ENCODE assay signal across 8 mouse cellular contexts in the genomic region with DNA sequence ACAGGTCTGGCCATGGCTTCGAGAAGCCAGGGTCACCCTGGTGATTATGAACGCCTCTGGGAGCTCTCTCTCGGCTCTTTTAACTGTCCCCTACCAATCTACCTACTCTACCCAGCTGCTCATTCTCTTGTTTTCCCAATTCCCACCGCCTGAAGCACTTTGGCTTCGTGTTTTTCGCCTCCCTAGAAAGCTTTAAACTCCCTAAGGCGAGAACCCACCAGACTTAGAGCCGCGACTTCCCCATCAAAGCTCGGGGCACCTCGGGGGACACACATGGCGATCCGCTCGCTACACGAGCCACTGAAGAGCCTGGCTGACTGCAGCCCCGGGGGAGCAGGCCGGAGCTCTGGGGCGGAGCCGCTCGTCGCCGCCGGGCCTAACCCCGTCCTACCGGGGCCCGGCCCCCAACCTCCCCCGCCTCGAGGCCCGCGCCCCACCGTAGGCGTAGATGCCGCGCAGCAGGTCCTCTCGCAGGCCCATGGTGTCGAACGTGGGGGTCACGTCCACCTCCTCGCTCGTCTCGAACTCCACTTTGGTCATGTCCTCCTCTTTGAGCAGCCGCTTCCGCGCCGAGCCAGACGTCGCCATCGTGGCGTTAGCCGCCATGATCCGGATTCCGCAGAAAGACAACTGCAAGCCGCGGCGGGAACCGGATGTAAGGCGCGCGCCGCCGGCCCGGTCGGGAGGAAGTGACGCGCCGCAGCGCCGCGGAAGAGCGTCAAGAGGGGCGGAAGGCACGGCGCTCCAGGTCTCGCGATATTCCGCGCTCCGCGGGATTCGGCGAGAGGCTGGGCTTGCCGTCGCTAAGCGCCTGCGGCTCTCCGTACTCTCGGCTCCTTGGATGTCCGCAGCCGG. TPM values are rescaled to one million over a fixed set of nuclear protein-coding genes. Genes with fewer than 3 reads are reported as not detected.
DNase-seq lines count a peak whose midpoint lies in the region; ATAC-seq and TF ChIP-seq lines count a peak whose summit lies in the region.

A gene (minus strand): TSS at position 699 of the 855 bp plus-strand sequence.

- H3K27me3 ChIP-seq in embryonic facial prominence, embryonic 13.5 days = peaks cover 10% of the 10 kb centered on the region
- no peaks in the 10 kb centered on the region for H3K27me3 ChIP-seq in kidney, adult 2 months (replicated peaks; ENCODE audit: control insufficient read depth, insufficient read depth, low read length)
- peaks cover 15% of the 10 kb centered on the region for H3K27me3 ChIP-seq in limb, embryonic 12.5 days
- H3K27me3 ChIP-seq in midbrain, embryonic 15.5 days (replicated peaks) = no peaks in the 10 kb centered on the region
- no peaks in the 10 kb centered on the region for H3K27me3 ChIP-seq in spleen, adult 2 months (ENCODE audit: control insufficient read depth, insufficient read depth, low read length)

- peaks cover 37% of the 10 kb centered on the region for H3K36me3 ChIP-seq in embryonic facial prominence, embryonic 13.5 days
- no peaks in the 10 kb centered on the region; the same call in 1 of the 2 replicates for H3K36me3 ChIP-seq in kidney, adult 2 months (ENCODE audit: control insufficient read depth, insufficient read depth, low read length)
- peaks cover 36% of the 10 kb centered on the region for H3K36me3 ChIP-seq in limb, embryonic 12.5 days
- peaks cover 7% of the 10 kb centered on the region; the same call in 1 of the 2 replicates for H3K36me3 ChIP-seq in midbrain, embryonic 15.5 days (replicated peaks)
- peaks cover 17% of the 10 kb centered on the region for H3K36me3 ChIP-seq in spleen, adult 2 months (ENCODE audit: control insufficient read depth, insufficient read depth, low read length)

- TF ChIP-seq CTCF in kidney, adult 2 months (conservative IDR thresholded peaks at IDR 0.05; ENCODE audit: insufficient read depth, insufficient read length, low read depth, low read length) = no peak
- TF ChIP-seq CTCF in spleen, adult 2 months (IDR thresholded peaks at IDR 0.05; ENCODE audit: extremely low read depth, insufficient read depth, insufficient read length, insufficient replicate concordance) = no peak

- no peaks in the 10 kb centered on the region for H3K9me3 ChIP-seq in embryonic facial prominence, embryonic 13.5 days
- no peaks in the 10 kb centered on the region for H3K9me3 ChIP-seq in limb, embryonic 12.5 days
- no peaks in the 10 kb centered on the region for H3K9me3 ChIP-seq in midbrain, embryonic 15.5 days

- ATAC-seq in embryonic facial prominence, embryonic 13.5 days (ENCODE audit: insufficient number of reproducible peaks, insufficient read depth, low FRiP score, low TSS enrichment, low read depth) = peak; percentile 89
- peak; percentile 88 for ATAC-seq in limb, embryonic 12.5 days (ENCODE audit: insufficient number of reproducible peaks, insufficient read depth, low FRiP score, low TSS enrichment, low read depth)
- ATAC-seq in midbrain, embryonic 15.5 days (replicated peaks) = peak; percentile 95

- peak; percentile 99 for DNase-seq in 3134 (ENCODE audit: extremely low read depth, insufficient read length, low spot score)
- DNase-seq in adrenal gland, postnatal 36 days = peak; percentile 97 to 99
- peak; percentile 96 to 97 for DNase-seq in heart, adult 18-20 months
- peak; percentile 96 for DNase-seq in kidney, adult 2 months
- DNase-seq in spleen, adult 2 months (ENCODE audit: low read depth in 1 of 2, low spot score in 2 of 2) = peak; percentile 96

- H3K27ac ChIP-seq in embryonic facial prominence, embryonic 13.5 days = peak within 1 kb of the TSS; percentile 88
- peak within 1 kb of the TSS; percentile 84 for H3K27ac ChIP-seq in kidney, adult 2 months (ENCODE audit: insufficient read depth, low read depth, low read length)
- peak within 1 kb of the TSS; percentile 87 for H3K27ac ChIP-seq in limb, embryonic 12.5 days
- H3K27ac ChIP-seq in midbrain, embryonic 15.5 days = peak within 1 kb of the TSS; percentile 99
- H3K27ac ChIP-seq in spleen, adult 2 months (ENCODE audit: insufficient read depth, low read length) = peak within 1 kb of the TSS; percentile 88

- TF ChIP-seq POLR2A in kidney, adult 2 months (IDR thresholded peaks at IDR 0.05; ENCODE audit: low read depth, low read length) = no peak
- peak; percentile 56 for TF ChIP-seq POLR2A in spleen, adult 2 months (IDR thresholded peaks at IDR 0.05; ENCODE audit: low read depth, low read length)

- WGBS in embryonic facial prominence, embryonic 13.5 days = under 1% methylated on average over 89 of the region's 89 CpGs
- WGBS in kidney, adult 2 months = under 1% methylated on average over 89 of the region's 89 CpGs
- under 1% methylated on average over 89 of the region's 89 CpGs for WGBS in limb, embryonic 12.5 days
- under 1% methylated on average over 89 of the region's 89 CpGs for WGBS in midbrain, embryonic 15.5 days
- under 1% methylated on average over 89 of the region's 89 CpGs for WGBS in spleen, adult 2 months

- H3K4me1 ChIP-seq in embryonic facial prominence, embryonic 13.5 days = peaks cover 15% of the 10 kb centered on the region
- peaks cover 4% of the 10 kb centered on the region; the same call in 1 of the 2 replicates for H3K4me1 ChIP-seq in kidney, adult 2 months (ENCODE audit: control insufficient read depth, insufficient read depth, low read length)
- peaks cover 18% of the 10 kb centered on the region for H3K4me1 ChIP-seq in limb, embryonic 12.5 days (replicated peaks)
- H3K4me1 ChIP-seq in midbrain, embryonic 15.5 days = peaks cover 23% of the 10 kb centered on the region
- peaks cover 6% of the 10 kb centered on the region; the same call in 1 of the 2 replicates for H3K4me1 ChIP-seq in spleen, adult 2 months (ENCODE audit: control insufficient read depth, insufficient read depth, insufficient read length)

- H3K4me2 ChIP-seq in embryonic facial prominence, embryonic 13.5 days = peak within 1 kb of the TSS; percentile 86
- peak within 1 kb of the TSS; percentile 86 for H3K4me2 ChIP-seq in limb, embryonic 12.5 days
- peak within 1 kb of the TSS; percentile 82 for H3K4me2 ChIP-seq in midbrain, embryonic 15.5 days

- H3K9ac ChIP-seq in embryonic facial prominence, embryonic 13.5 days = peak within 1 kb of the TSS; percentile 99
- peak within 1 kb of the TSS; percentile 98 for H3K9ac ChIP-seq in limb, embryonic 12.5 days (replicated peaks)
- H3K9ac ChIP-seq in midbrain, embryonic 15.5 days = peak within 1 kb of the TSS; percentile 96

- peak within 1 kb of the TSS; percentile 99 for H3K4me3 ChIP-seq in embryonic facial prominence, embryonic 13.5 days
- peak within 1 kb of the TSS; percentile 98 for H3K4me3 ChIP-seq in kidney, adult 2 months (ENCODE audit: insufficient read depth, low read depth, low read length)
- H3K4me3 ChIP-seq in limb, embryonic 12.5 days (replicated peaks) = peak within 1 kb of the TSS; percentile 97
- peak within 1 kb of the TSS; percentile 97 for H3K4me3 ChIP-seq in midbrain, embryonic 15.5 days
- H3K4me3 ChIP-seq in spleen, adult 2 months (ENCODE audit: extremely low read depth, insufficient read depth, insufficient read length) = peak within 1 kb of the TSS; percentile 99

RNA-seq across cellular contexts. Expression of the gene that starts here (rescaled TPM):
- total RNA-seq in adrenal gland, postnatal 36 days (2021) = 100 to 1,000 TPM; 136 to 138 TPM
- polyA plus RNA-seq in embryonic facial prominence, embryonic 13.5 days (2015; fragmentation: Nextera tagmentation; extraction: Ambion mirVana) = 339 and 385 TPM in 2 replicates
- 10 to 100 TPM; 62.5 to 71.7 TPM for total RNA-seq in heart, adult 18-20 months (2021)
- 88.4 and 94.2 TPM in 2 replicates for polyA plus RNA-seq in kidney, adult 2 months (2012; rRNA removed)
- polyA plus RNA-seq in limb, embryonic 12.5 days (2016; fragmentation: Nextera tagmentation; extraction: Ambion mirVana) = 390 and 396 TPM in 2 replicates
- 261 and 266 TPM in 2 replicates for polyA plus RNA-seq in midbrain, embryonic 15.5 days (2015; fragmentation: Nextera tagmentation; extraction: Ambion mirVana)
- polyA plus RNA-seq in spleen, adult 2 months (2012; rRNA removed) = 73.4 and 97.6 TPM in 2 replicates

Comparison
In these comparisons a context has a peak if more than half of its experiments do, and no peak if none do; other contexts are left out.
1. Peak in every context shown above with its lines: DNase-seq, ATAC-seq, H3K4me3 ChIP-seq and H3K27ac ChIP-seq.